Mouse (Mus musculus) retina, adult 2 months (tissue): ENCODE results near the gene Epb41l4b.

ENCODE experiments used
- DNase-seq: peaks from one replicate; pipeline ENCODE4 v3.0.0-alpha.2; 2012; ENCODE audit warnings: low read depth, low spot score

Gene Epb41l4b

DNA sequence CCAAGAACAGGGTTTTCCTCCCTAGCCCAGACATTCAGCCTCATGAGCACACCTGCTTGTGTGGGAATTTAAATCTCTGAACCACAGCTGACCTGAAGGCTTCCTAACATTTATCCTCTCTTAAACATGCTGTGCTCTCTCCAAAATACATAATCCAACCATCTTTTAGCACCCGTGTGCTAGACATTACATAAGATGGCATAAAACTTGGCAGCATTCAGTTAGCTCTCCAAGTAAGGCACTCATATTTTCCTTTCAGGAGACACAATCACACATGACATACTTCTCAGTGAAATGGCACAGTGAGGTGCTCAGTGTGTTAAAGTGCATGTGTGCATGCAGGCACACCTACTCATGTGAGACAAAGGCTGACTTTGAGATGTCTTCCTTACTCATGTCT, 200.7 kb downstream of the Epb41l4b start:
- DNase-seq = no peak
